Mouse (Mus musculus): ENCODE data around the gene Nol3. TPM values are rescaled to one million over a fixed set of nuclear protein-coding genes. Genes with fewer than 3 reads are reported as not detected.

Nol3 gene
- polyA plus RNA-seq, 1 experiment from 2014 or later: 2.9 TPM

DNA sequence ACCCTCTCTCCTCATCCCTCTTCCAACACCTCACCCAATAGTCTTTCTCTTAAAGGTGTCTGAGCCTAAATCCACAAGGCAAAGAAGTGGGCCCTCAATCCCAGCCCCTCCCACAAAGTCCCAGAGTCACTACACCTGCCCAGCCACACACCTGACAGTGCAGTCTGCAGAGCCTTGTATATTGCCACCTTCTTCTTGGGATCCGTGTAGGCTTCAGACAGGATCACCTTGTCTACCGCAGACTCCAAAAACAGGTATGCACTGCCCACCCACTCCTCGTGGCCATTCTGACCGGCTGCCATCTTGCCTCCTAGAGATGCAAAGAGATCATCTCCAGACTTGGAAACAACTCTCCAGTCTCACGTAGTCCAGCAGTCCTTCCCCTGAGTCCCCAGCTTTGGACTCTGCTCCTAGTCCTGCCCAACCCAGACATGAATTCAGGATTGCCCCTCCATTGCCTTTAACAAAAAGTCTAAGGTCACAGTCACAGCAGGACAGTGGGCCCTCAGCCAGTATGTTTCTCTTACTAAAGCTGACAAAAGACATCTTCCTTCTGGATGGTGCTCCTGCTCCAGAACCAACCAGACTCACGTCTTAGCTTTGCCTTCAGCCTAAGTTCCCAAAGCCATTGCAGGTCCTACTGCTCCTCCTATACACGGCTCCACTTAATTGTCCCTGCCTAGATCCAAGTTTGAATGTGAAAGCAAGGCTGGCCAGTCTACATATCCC lies 15.4 kb upstream of the Nol3 start:
- Histone ChIP-seq H3K36me3 (ENCODE audit: control insufficient read depth, insufficient read depth, low read length) (no peaks in the 10 kb centered on the region), H3K9ac (ENCODE audit: low read length) (no peak overlapping the region), H3K27ac (ENCODE audit: low read depth, low read length) (no peak overlapping the region), H3K4me1 (ENCODE audit: control insufficient read depth, insufficient read depth, low read length) (peaks cover 8% of the 10 kb centered on the region; the same call in 1 of the 2 replicates), H3K27me3 (replicated peaks; ENCODE audit: control insufficient read depth, insufficient read depth, low read length) (peaks cover 68% of the 10 kb centered on the region), H3K4me3 (ENCODE audit: low read depth, low read length) (no peak overlapping the region), H3K9me3 (replicated peaks; ENCODE audit: control insufficient read depth, low read length) (no peaks in the 10 kb centered on the region), H3K4me2 (ENCODE audit: low read length) (no peak overlapping the region)
- 64% methylated on average over 7 of the region's 7 CpGs for WGBS
- ATAC-seq: no peak
- DNase-seq (ENCODE audit: low spot score): no peak

DNA sequence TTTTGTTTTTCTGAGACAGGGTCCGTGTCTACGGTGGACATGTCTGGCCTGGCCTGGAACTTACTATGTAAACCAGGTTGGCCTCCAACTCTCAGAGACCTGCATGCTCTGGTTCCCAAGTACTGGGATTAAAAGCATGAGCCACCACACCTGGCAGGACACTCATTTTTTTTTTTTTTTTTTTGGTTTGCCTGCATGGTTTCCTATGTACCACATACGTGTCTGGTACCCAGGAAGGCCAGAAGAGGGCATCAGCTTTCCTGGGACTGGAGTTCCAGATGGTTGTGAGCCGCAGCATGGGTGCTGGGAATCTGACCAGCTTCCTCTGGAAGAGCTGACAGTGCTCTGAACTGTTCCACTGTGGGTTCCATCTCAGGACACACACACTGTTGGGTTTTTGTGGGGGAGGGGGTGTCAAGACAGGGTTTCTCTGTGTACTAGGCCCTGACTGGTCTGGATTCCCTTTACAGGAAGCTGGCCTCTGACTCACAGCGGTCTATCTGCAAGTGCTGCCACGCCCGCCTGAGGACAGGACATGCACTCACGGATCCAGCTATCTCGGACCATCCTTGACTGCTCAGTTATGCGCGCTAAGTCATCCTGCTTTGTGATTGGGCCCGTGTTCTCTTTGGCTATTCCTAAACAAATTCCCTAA lies 14.5 kb upstream of the Nol3 start:
- no peak for ATAC-seq
- peaks cover 8% of the 10 kb centered on the region; the same call in 1 of the 2 replicates for H3K4me1 ChIP-seq (ENCODE audit: control insufficient read depth, insufficient read depth, low read length)
- no peaks in the 10 kb centered on the region for H3K9me3 ChIP-seq (replicated peaks; ENCODE audit: control insufficient read depth, low read length)
- H3K9ac ChIP-seq (ENCODE audit: low read length): no peak overlapping the region
- no peak overlapping the region for H3K4me2 ChIP-seq (ENCODE audit: low read length)
- DNase-seq (ENCODE audit: low spot score): no peak
- H3K27me3 ChIP-seq (replicated peaks; ENCODE audit: control insufficient read depth, insufficient read depth, low read length): peaks cover 77% of the 10 kb centered on the region
- H3K4me3 ChIP-seq (ENCODE audit: low read depth, low read length): no peak overlapping the region
- 83% methylated on average over 12 of the region's 12 CpGs for WGBS
- no peak overlapping the region for H3K27ac ChIP-seq (ENCODE audit: low read depth, low read length)
- no peaks in the 10 kb centered on the region for H3K36me3 ChIP-seq (ENCODE audit: control insufficient read depth, insufficient read depth, low read length)

DNA sequence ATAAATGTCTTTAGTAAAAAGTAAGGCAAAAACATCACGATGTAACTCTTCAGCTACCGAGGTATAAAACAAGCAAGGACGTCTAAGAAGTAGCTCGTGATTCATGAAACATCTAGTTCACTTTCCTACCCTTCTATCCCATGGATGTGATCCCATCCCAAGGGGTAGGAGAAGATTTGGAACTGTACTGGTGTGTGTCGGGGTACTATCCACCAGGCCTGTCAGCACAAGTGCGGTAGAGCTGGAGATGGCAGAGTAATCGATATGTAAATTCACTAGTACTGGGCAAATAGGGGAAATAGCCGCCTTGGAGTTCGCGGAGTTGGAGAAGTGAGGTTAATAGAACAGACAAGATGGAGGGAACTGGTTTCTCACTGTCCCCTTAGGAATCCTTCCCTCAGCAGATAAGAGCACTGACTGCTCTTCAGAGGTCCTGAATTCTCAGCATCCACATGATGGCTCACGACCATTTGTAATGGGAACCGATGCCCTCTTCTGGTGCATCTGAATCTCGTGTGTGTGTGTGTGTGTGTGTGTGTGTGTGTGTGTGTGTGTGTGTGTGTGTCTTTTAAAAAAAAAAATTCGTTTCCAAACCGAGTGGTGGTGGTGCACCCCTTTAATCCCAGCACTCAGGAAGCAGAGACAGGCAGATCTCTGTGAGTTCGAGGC lies 12.6 kb upstream of the Nol3 start:
- Histone ChIP-seq H3K27me3 (replicated peaks; ENCODE audit: control insufficient read depth, insufficient read depth, low read length) (peaks cover 84% of the 10 kb centered on the region), H3K27ac (ENCODE audit: low read depth, low read length) (no peak overlapping the region), H3K4me2 (ENCODE audit: low read length) (no peak overlapping the region; the same call in 1 of the 2 replicates), H3K36me3 (ENCODE audit: control insufficient read depth, insufficient read depth, low read length) (no peaks in the 10 kb centered on the region), H3K4me1 (ENCODE audit: control insufficient read depth, insufficient read depth, low read length) (peaks cover 8% of the 10 kb centered on the region; the same call in 1 of the 2 replicates), H3K9me3 (replicated peaks; ENCODE audit: control insufficient read depth, low read length) (no peaks in the 10 kb centered on the region), H3K9ac (ENCODE audit: low read length) (no peak overlapping the region), H3K4me3 (ENCODE audit: low read depth, low read length) (no peak overlapping the region)
- ATAC-seq (no peak), DNase-seq (ENCODE audit: low spot score) (no peak)
- 45% methylated on average over 16 of the region's 16 CpGs for WGBS

- Histone ChIP-seq H3K36me3 (ENCODE audit: control insufficient read depth, insufficient read depth, low read length) (no peaks in the 10 kb centered on the region), H3K27ac (ENCODE audit: low read depth, low read length) (no peak within 1 kb of the TSS), H3K9ac (ENCODE audit: low read length) (peak within 1 kb of the TSS; percentile 68), H3K27me3 (replicated peaks; ENCODE audit: control insufficient read depth, insufficient read depth, low read length) (peaks cover 84% of the 10 kb centered on the region), H3K4me2 (ENCODE audit: low read length) (peak within 1 kb of the TSS; percentile 83), H3K4me3 (ENCODE audit: low read depth, low read length) (peak within 1 kb of the TSS; percentile 52), H3K4me1 (ENCODE audit: control insufficient read depth, insufficient read depth, low read length) (peaks cover 6% of the 10 kb centered on the region; the same call in 1 of the 2 replicates), H3K9me3 (replicated peaks; ENCODE audit: control insufficient read depth, low read length) (no peaks in the 10 kb centered on the region)
- DNase-seq (ENCODE audit: low spot score) (peak; percentile 52), ATAC-seq (peak; percentile 38)
- WGBS: 2% methylated on average over 54 of the region's 54 CpGs
These were observed 11.6 kb upstream of the Nol3 start, which contains the start of the genes Tradd and Fbxl8 for GRCm38 (mm10) chr8:105264024-105264982. Gene Tradd, minus strand, starts transcription at chr8:105264609. Gene Fbxl8, plus strand, starts transcription at chr8:105264648.

DNA sequence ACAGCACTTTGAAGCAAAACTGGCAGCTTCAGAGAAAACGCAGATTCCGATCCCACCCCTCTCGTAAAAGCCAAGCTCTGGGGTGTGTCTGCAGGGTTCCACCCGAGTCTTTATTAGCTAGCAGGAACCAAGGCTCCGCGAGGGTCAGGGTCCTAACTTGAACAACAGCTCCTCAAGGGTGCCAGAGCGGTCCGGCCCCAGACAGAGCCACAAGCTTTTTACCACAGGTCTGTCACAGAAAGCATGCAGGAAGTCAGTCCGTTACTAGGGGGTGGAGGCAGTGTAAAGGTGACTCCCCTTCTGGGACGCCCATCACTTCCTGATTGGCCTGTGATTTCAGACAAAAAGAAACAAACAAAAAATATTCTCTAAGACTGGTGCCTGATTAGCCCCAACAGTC lies 10.8 kb upstream of the Nol3 start:
- Histone ChIP-seq H3K4me3 (ENCODE audit: low read depth, low read length) (peak overlapping the region; percentile 52; the same call in 1 of the 2 replicates), H3K27ac (ENCODE audit: low read depth, low read length) (no peak overlapping the region), H3K36me3 (ENCODE audit: control insufficient read depth, insufficient read depth, low read length) (no peaks in the 10 kb centered on the region), H3K27me3 (replicated peaks; ENCODE audit: control insufficient read depth, insufficient read depth, low read length) (peaks cover 84% of the 10 kb centered on the region), H3K4me2 (ENCODE audit: low read length) (peak overlapping the region; percentile 83; the same call in 1 of the 2 replicates), H3K9me3 (replicated peaks; ENCODE audit: control insufficient read depth, low read length) (no peaks in the 10 kb centered on the region), H3K4me1 (ENCODE audit: control insufficient read depth, insufficient read depth, low read length) (peaks cover 5% of the 10 kb centered on the region; the same call in 1 of the 2 replicates), H3K9ac (ENCODE audit: low read length) (no peak overlapping the region)
- no peak for ATAC-seq
- WGBS: 17% methylated on average over 10 of the region's 10 CpGs
- no peak for DNase-seq (ENCODE audit: low spot score)

GRCm38 (mm10) chr8:105266775-105267174 lies 9.2 kb upstream of the Nol3 start:
- 7% methylated on average over 13 of the region's 13 CpGs for WGBS
- no peak overlapping the region for H3K4me3 ChIP-seq (ENCODE audit: low read depth, low read length)
- no peak overlapping the region for H3K9ac ChIP-seq (ENCODE audit: low read length)
- H3K27ac ChIP-seq (ENCODE audit: low read depth, low read length): no peak overlapping the region
- no peaks in the 10 kb centered on the region for H3K9me3 ChIP-seq (replicated peaks; ENCODE audit: control insufficient read depth, low read length)
- peaks cover 88% of the 10 kb centered on the region for H3K27me3 ChIP-seq (replicated peaks; ENCODE audit: control insufficient read depth, insufficient read depth, low read length)
- DNase-seq (ENCODE audit: low spot score): no peak
- H3K4me2 ChIP-seq (ENCODE audit: low read length): no peak overlapping the region
- ATAC-seq: no peak
- H3K36me3 ChIP-seq (ENCODE audit: control insufficient read depth, insufficient read depth, low read length): no peaks in the 10 kb centered on the region
- peaks cover 5% of the 10 kb centered on the region; the same call in 1 of the 2 replicates for H3K4me1 ChIP-seq (ENCODE audit: control insufficient read depth, insufficient read depth, low read length)

- under 1% methylated on average over 65 of the region's 65 CpGs for WGBS
- Histone ChIP-seq H3K27me3 (replicated peaks; ENCODE audit: control insufficient read depth, insufficient read depth, low read length) (peaks cover 95% of the 10 kb centered on the region), H3K4me2 (ENCODE audit: low read length) (peak overlapping the region; percentile 69), H3K27ac (ENCODE audit: low read depth, low read length) (no peak overlapping the region), H3K36me3 (ENCODE audit: control insufficient read depth, insufficient read depth, low read length) (no peaks in the 10 kb centered on the region), H3K9ac (ENCODE audit: low read length) (peak overlapping the region; percentile 58), H3K4me3 (ENCODE audit: low read depth, low read length) (peak overlapping the region; percentile 45), H3K4me1 (ENCODE audit: control insufficient read depth, insufficient read depth, low read length) (peaks cover 5% of the 10 kb centered on the region; the same call in 1 of the 2 replicates), H3K9me3 (replicated peaks; ENCODE audit: control insufficient read depth, low read length) (no peaks in the 10 kb centered on the region)
- peak; percentile 85 for ATAC-seq
- DNase-seq (ENCODE audit: low spot score): peak; percentile 95
These were observed 7.4 kb upstream of the Nol3 start for GRCm38 (mm10) chr8:105268342-105269074.
